Mouse (Mus musculus): ENCODE results near the gene Plekhm1. TPM values are rescaled to one million over a fixed set of nuclear protein-coding genes. Genes with fewer than 3 reads are reported as not detected.

Gene Plekhm1
- total and polyA plus RNA-seq, 3 experiments = 3.4 to 10.0 TPM; not detected in 1

GRCm38 (mm10) chr11:103338119-103338518, 74.4 kb downstream of the Plekhm1 start:
- H3K27me3 ChIP-seq (ENCODE audit: control insufficient read depth in 1 of 2, insufficient read depth in 2 of 2, low read length in 2 of 2) = no peaks in the 10 kb centered on the region
- no peak overlapping the region for H3K9ac ChIP-seq (ENCODE audit: control insufficient read depth, low read depth, low read length, poor library complexity, severe bottlenecking)

GRCm38 (mm10) chr11:103337180-103337579, 75.3 kb downstream of the Plekhm1 start:
- H3K79me2 ChIP-seq (ENCODE audit: control insufficient read depth, insufficient read depth, low read length, poor library complexity) = no peaks in the 10 kb centered on the region
- no peak overlapping the region for H3K4me3 ChIP-seq (ENCODE audit: control insufficient read depth in 1 of 2, insufficient read depth in 1 of 2, low read depth in 2 of 2, low read length in 2 of 2)
- H3K9ac ChIP-seq (ENCODE audit: control insufficient read depth, low read depth, low read length, poor library complexity, severe bottlenecking) = no peak overlapping the region
- no peaks in the 10 kb centered on the region for H3K4me1 ChIP-seq (ENCODE audit: control insufficient read depth in 1 of 2, insufficient read depth in 2 of 2, low read length in 2 of 2)
- H3K27me3 ChIP-seq (ENCODE audit: control insufficient read depth in 1 of 2, insufficient read depth in 2 of 2, low read length in 2 of 2) = no peaks in the 10 kb centered on the region
- H3K27ac ChIP-seq (ENCODE audit: control insufficient read depth, low read depth, low read length) = no peak overlapping the region
- no peaks in the 10 kb centered on the region for H3K36me3 ChIP-seq (ENCODE audit: control insufficient read depth in 1 of 2, insufficient read depth in 2 of 2, low read length in 2 of 2)
- no peak for DNase-seq (ENCODE audit: low read depth, low spot score)
- no peaks in the 10 kb centered on the region for H3K9me3 ChIP-seq (replicated peaks; ENCODE audit: insufficient read depth, low read length)
- no peak for TF ChIP-seq TCF12 (IDR thresholded peaks at IDR 0.05; ENCODE audit: low read depth, low read length)

More at GRCm38 (mm10) chr11:103338119-103338518, 74.4 kb downstream of the Plekhm1 start:
- Histone ChIP-seq H3K79me2 (ENCODE audit: control insufficient read depth, insufficient read depth, low read length, poor library complexity) (no peaks in the 10 kb centered on the region), H3K4me1 (ENCODE audit: control insufficient read depth in 1 of 2, insufficient read depth in 2 of 2, low read length in 2 of 2) (no peaks in the 10 kb centered on the region), H3K9me3 (replicated peaks; ENCODE audit: insufficient read depth, low read length) (no peaks in the 10 kb centered on the region), H3K27ac (ENCODE audit: control insufficient read depth, low read depth, low read length) (no peak overlapping the region), H3K36me3 (ENCODE audit: control insufficient read depth in 1 of 2, insufficient read depth in 2 of 2, low read length in 2 of 2) (no peaks in the 10 kb centered on the region), H3K4me3 (ENCODE audit: control insufficient read depth in 1 of 2, insufficient read depth in 1 of 2, low read depth in 2 of 2, low read length in 2 of 2) (no peak overlapping the region)
- DNase-seq (ENCODE audit: low read depth, low spot score) = no peak
- TF ChIP-seq MYB (IDR thresholded peaks at IDR 0.05; ENCODE audit: low read depth, low read length) (no peak), ETS1 (IDR thresholded peaks at IDR 0.05; ENCODE audit: low read depth, low read length) (no peak), ZNF384 (IDR thresholded peaks at IDR 0.05; ENCODE audit: low read depth, low read length) (no peak), POLR2AphosphoS2 (IDR thresholded peaks at IDR 0.05; ENCODE audit: low read length) (no peak), MXI1 (IDR thresholded peaks at IDR 0.05; ENCODE audit: low read depth, low read length) (no peak), NELFE (IDR thresholded peaks at IDR 0.05; ENCODE audit: low read depth, low read length) (no peak), RCOR1 (IDR thresholded peaks at IDR 0.05; ENCODE audit: low read depth, low read length) (no peak)

GRCm38 (mm10) chr11:103335561-103335960, 76.9 kb downstream of the Plekhm1 start:
- no peak for TF ChIP-seq BHLHE40 (IDR thresholded peaks at IDR 0.05; ENCODE audit: borderline replicate concordance, low read depth, low read length)
- no peak for TF ChIP-seq GATA1 (IDR thresholded peaks at IDR 0.05; ENCODE audit: low read depth, low read length)
- TF ChIP-seq KAT2A (conservative IDR thresholded peaks at IDR 0.05; ENCODE audit: low read depth, low read length) = no peak
- no peak for TF ChIP-seq ZMIZ1 (IDR thresholded peaks at IDR 0.05; ENCODE audit: low read depth, low read length)
- TF ChIP-seq ETS1 (IDR thresholded peaks at IDR 0.05; ENCODE audit: low read depth, low read length) = no peak
- no peak for TF ChIP-seq POLR2AphosphoS2 (IDR thresholded peaks at IDR 0.05; ENCODE audit: low read length)
- TF ChIP-seq MXI1 (IDR thresholded peaks at IDR 0.05; ENCODE audit: low read depth, low read length) = no peak
- TF ChIP-seq UBTF (IDR thresholded peaks at IDR 0.05; ENCODE audit: borderline replicate concordance, insufficient read depth, low read depth, low read length) = no peak
- TF ChIP-seq ZKSCAN1 (IDR thresholded peaks at IDR 0.05; ENCODE audit: low read depth, low read length) = no peak
- no peaks in the 10 kb centered on the region for H3K79me2 ChIP-seq (ENCODE audit: control insufficient read depth, insufficient read depth, low read length, poor library complexity)
- H3K36me3 ChIP-seq (ENCODE audit: control insufficient read depth in 1 of 2, insufficient read depth in 2 of 2, low read length in 2 of 2) = no peaks in the 10 kb centered on the region
- H3K9me3 ChIP-seq (replicated peaks; ENCODE audit: insufficient read depth, low read length) = no peaks in the 10 kb centered on the region
- no peak for DNase-seq (ENCODE audit: low read depth, low spot score)
- no peaks in the 10 kb centered on the region for H3K4me1 ChIP-seq (ENCODE audit: control insufficient read depth in 1 of 2, insufficient read depth in 2 of 2, low read length in 2 of 2)
- H3K27me3 ChIP-seq (ENCODE audit: control insufficient read depth in 1 of 2, insufficient read depth in 2 of 2, low read length in 2 of 2) = no peaks in the 10 kb centered on the region
- H3K9ac ChIP-seq (ENCODE audit: control insufficient read depth, low read depth, low read length, poor library complexity, severe bottlenecking) = no peak overlapping the region
- H3K4me3 ChIP-seq (ENCODE audit: control insufficient read depth in 1 of 2, insufficient read depth in 1 of 2, low read depth in 2 of 2, low read length in 2 of 2) = no peak overlapping the region
- no peak overlapping the region for H3K27ac ChIP-seq (ENCODE audit: control insufficient read depth, low read depth, low read length)

All from MEL (cell line).